Mouse (Mus musculus) T-helper 2 cell (primary cell): ENCODE data around the gene Abt1.

Source experiments
- in situ Hi-C: fragments of 300-600 bp; cut with MboI, MseI; formaldehyde crosslinking; loops from one replicate; pipeline ENCODE4 v1.15.1; 2025; ENCODE audit warnings: high pct_unique_total_duplicates

Gene Abt1

GRCm38 (mm10) chr13:23423286-23424051 is at the start of gene Abt1:
Gene Abt1 (minus strand): TSS chr13:23423866.
- in situ Hi-C loops, result no loop called here

DNA sequence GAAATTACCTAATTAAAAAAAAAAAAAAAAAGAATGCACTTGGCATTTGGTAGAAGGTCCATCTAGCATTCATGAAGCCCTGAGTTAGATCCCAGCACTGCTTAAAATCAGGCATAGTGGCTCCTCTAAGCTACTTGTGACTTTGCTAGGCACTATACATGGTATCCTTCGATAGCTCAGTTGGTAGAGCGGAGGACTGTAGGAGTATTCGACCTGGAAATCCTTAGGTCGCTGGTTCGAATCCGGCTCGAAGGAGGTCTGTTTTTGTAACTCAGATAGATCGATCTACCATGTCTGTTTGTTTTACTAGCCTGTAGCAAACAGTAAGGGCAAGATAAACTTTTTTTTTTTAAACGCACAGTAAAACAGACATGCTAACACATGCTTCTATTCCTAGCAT is 43.2 kb upstream of the Abt1 start:
- in situ Hi-C loops, result no loop called here

GRCm38 (mm10) chr13:23466306-23466705 is 42.6 kb upstream of the Abt1 start:
- in situ Hi-C loops, result no loop called here

DNA sequence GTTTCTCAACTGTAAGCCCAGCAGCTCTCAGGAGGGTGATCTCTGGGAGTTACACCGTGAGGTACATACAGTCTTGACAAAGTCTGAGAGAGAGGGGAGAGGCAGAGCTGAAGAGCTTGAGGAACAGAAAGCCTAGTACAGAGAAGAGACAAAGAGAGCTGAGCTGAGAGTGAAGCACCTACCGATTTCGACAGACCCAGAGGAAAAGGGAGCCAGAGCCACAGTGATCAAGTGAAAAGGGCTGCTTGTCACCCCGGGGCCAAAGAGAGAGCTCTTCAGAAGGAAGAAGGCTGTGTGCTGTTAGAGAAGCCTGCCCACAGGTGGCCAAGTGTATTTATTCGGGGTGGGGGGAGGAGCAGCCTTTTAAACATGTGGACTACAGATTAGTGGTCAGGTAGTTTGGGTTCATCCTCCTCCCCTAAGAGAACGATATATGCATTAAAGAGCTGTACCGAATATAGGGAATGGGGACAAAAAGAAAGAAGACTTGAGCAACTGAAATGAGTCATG is 42.0 kb upstream of the Abt1 start, which contains the start of gene Btn1a1:
Gene Btn1a1 (minus strand): TSS at position 302 of the 510 bp plus-strand sequence.
- in situ Hi-C loops, result no loop called here

DNA sequence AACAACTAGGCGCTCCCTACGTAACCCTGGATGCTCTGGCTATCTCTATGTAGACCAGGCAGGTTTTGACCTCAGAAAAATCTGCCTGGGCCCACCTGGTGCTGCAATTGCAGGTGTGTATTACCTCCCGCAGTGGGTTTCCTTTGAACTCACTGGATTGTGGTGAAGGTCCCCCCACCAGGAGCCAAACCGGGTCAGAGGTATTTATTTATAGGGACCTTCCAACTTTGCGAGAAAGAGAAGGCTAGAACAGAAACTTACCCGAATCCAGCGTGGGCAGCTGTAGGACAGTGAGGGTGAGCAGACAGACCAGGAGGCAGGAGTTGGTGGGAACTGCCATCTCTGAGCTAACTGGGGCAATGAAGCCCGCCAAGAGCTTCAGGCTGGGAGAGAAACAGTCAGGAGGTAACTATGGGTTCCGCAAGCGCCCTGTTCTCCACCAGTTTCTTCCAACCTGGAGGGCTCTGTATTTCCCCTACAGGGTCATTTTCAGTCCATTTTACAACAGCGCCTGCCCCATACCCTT is 41.2 kb upstream of the Abt1 start:
- in situ Hi-C loops, result no loop called here

GRCm38 (mm10) chr13:23464224-23464637 is 40.6 kb upstream of the Abt1 start:
- in situ Hi-C loops, result no loop called here

- in situ Hi-C loops, result no loop called here
Observed at GRCm38 (mm10) chr13:23463381-23464223, 39.9 kb upstream of the Abt1 start.

DNA sequence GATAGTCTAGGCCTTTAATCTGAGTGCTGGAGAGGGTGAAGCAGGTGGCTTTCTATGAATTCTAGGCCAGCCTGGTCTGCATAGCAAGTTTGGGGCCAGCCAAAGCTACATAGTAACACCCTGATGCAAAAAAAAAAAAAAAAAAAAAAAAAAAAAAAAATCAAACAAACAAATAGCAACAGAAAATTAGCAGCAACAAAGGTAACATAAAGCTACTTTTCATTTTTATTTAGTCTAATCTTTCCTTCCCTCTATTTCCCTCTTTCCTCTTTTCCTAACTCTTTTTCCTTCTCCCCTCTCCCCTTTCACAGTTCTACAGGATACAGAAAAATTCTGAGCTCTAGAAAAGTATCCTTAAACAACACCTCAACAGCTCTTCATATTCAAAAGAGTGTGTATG is 39.0 kb upstream of the Abt1 start:
- in situ Hi-C loops, result no loop called here

- in situ Hi-C loops, result no loop called here
Observed at GRCm38 (mm10) chr13:23462063-23462462, 38.4 kb upstream of the Abt1 start.

GRCm38 (mm10) chr13:23459264-23459846 is 35.7 kb upstream of the Abt1 start:
- in situ Hi-C loops, result no loop called here

GRCm38 (mm10) chr13:23453926-23454325 is 30.3 kb upstream of the Abt1 start:
- in situ Hi-C loops, result no loop called here

DNA sequence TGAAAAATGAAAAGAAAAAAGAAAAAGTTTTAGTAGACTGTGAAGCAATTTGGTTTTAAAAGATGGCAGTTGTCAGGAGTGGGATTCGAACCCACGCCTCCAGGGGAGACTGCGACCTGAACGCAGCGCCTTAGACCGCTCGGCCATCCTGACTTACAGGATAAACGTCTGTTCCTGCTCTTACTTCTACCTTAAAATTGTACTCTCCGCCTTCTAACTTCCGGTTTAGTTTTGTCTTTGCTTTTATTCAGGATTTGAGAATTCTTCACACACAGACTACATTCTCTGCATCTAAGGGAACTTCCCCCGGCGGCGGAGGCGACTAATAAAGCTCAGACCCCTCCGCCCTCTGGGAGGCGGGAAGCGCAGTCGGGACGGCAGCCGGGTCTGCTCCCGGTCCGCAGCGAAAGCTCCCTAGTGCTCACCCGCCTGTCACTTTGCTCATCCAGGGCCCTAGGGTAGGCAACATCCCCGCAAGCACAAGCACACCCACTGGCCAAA is 29.7 kb upstream of the Abt1 start:
- in situ Hi-C loops, result no loop called here

DNA sequence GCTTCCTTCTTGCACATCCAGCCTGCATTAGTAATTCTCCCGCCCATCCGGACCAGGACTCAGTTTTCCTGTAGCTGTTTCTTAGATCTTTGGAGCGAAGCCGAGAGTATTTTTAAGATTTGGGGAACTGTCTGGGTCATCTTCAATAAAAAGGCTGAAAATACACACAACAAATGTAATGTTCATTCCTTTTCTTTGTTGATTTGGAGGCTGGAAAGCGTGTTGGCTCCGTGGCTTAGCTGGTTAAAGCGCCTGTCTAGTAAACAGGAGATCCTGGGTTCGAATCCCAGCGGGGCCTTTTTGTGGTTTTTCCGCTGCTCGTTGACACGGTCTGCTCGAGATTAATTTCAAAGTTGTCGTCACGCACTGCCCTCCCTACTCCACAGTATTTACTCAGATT is 26.7 kb upstream of the Abt1 start:
- in situ Hi-C loops, result no loop called here

- in situ Hi-C loops, result loop anchor here (5.0 to 25.0 kb wide), 2 partner anchors 1422 to 1737 kb away; partner anchors contain the start of genes Hist1h2ai, Hist1h2bl, Hist1h2bm and Hist1h3h
Observed at GRCm38 (mm10) chr13:23449235-23450095, 25.8 kb upstream of the Abt1 start.

GRCm38 (mm10) chr13:23448758-23449157 is 25.1 kb upstream of the Abt1 start:
- in situ Hi-C loops, result loop anchor here (5.0 to 25.0 kb wide), 2 partner anchors 1421 to 1736 kb away; partner anchors contain the start of genes Hist1h2ai, Hist1h2bl, Hist1h2bm and Hist1h3h

- in situ Hi-C loops, result loop anchor here (5.0 to 25.0 kb wide), 2 partner anchors 1419 to 1734 kb away; partner anchors contain the start of genes Hist1h2ai, Hist1h2bl, Hist1h2bm and Hist1h3h
Observed at GRCm38 (mm10) chr13:23446498-23446952, 22.9 kb upstream of the Abt1 start.

DNA sequence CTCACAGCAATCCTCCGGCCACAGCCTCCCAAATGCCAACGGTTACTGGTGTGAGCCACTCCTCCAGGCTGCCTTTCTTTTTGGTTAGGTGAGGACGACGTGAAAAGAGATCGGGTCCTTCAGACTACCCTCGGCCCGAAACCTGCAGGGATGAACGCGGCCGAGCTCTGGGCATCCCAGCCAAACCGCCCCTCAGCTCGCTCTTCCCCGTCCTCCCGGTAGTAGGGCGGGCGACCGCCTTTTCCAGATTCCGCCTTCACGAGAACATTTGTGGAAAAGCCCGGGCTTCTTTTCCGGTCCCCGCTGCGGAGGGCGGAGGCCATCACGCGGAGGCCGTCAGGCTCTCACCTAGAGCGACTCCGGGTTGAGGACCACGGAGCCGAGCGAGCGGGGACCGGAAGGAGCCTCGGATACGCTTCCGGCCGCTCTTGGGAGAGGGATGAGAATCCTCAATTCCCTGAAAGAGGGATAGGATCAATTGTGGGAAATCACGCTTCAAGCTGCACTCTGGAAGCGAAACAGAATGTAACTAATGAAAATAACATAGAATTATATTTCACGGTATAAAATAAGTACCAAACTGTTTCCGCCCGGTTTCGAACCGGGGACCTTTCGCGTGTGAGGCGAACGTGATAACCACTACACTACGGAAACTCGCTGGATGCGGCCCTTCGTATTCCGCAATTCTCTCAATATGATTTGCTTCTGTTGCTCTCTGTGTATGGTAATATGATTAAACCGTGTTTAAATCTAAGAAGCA is 22.1 kb upstream of the Abt1 start:
- in situ Hi-C loops, result loop anchor here (5.0 to 25.0 kb wide), 2 partner anchors 1418 to 1733 kb away; partner anchors contain the start of genes Hist1h2ai, Hist1h2bl, Hist1h2bm and Hist1h3h

GRCm38 (mm10) chr13:23445156-23445555 is 21.5 kb upstream of the Abt1 start:
- in situ Hi-C loops, result loop anchor here (5.0 to 25.0 kb wide), 2 partner anchors 1418 to 1733 kb away; partner anchors contain the start of genes Hist1h2ai, Hist1h2bl, Hist1h2bm and Hist1h3h

DNA sequence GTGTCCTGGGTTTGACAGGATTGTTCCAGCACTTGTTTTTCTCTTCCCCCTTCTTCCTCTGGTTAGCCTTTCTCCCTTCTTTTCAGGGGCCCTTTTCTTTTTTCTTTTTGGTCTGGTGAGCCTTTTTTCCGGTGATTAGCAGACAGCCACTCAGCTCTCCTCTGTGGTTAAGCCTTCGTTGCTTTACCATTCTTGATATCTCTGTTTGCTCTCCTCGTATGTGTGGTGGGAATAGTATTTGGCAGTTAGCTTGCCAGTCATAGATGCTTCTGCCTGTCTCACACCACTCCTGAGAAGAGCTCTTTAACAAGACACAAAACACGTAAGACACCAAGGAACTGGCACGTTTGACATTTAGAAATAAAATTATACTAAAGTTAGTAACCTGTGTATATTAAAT is 20.8 kb upstream of the Abt1 start:
- in situ Hi-C loops, result loop anchor here (25.0 kb wide), 1 partner anchor 1732 kb away; the partner anchor contains the start of genes Hist1h2ai, Hist1h2bl, Hist1h2bm and Hist1h3h
